Mouse (Mus musculus): ENCODE measurements around the gene Nkiras2.

The Nkiras2 gene

GRCm38 (mm10) chr11:100628056-100628455, 9.0 kb downstream of the Nkiras2 start:
- DNase-seq (ENCODE audit: low read depth, low spot score), result no peak

- DNase-seq (ENCODE audit: low read depth, low spot score), result no peak
Observed at GRCm38 (mm10) chr11:100628862-100629352, 9.9 kb downstream of the Nkiras2 start.

GRCm38 (mm10) chr11:100634530-100634929, 15.5 kb downstream of the Nkiras2 start:
- DNase-seq (ENCODE audit: low read depth, low spot score), result no peak

GRCm38 (mm10) chr11:100640159-100640906, 21.3 kb downstream of the Nkiras2 start:
- peak; percentile 42 for DNase-seq (ENCODE audit: low read depth, low spot score)

GRCm38 (mm10) chr11:100643612-100644575, 24.9 kb downstream of the Nkiras2 start:
- DNase-seq (ENCODE audit: low read depth, low spot score), result no peak

GRCm38 (mm10) chr11:100646265-100646664, 27.2 kb downstream of the Nkiras2 start:
- DNase-seq (ENCODE audit: low read depth, low spot score), result peak; percentile 47

- no peak for DNase-seq (ENCODE audit: low read depth, low spot score)
Observed at GRCm38 (mm10) chr11:100648405-100648804, 29.4 kb downstream of the Nkiras2 start.

- no peak for DNase-seq (ENCODE audit: low read depth, low spot score)
Observed at GRCm38 (mm10) chr11:100651205-100651604, 32.2 kb downstream of the Nkiras2 start.

GRCm38 (mm10) chr11:100651748-100652147, 32.7 kb downstream of the Nkiras2 start:
- DNase-seq (ENCODE audit: low read depth, low spot score), result no peak

GRCm38 (mm10) chr11:100655589-100655988, 36.5 kb downstream of the Nkiras2 start:
- DNase-seq (ENCODE audit: low read depth, low spot score), result peak; percentile 30

GRCm38 (mm10) chr11:100656458-100656857, 37.4 kb downstream of the Nkiras2 start:
- DNase-seq (ENCODE audit: low read depth, low spot score), result no peak

GRCm38 (mm10) chr11:100659806-100660205, 40.8 kb downstream of the Nkiras2 start:
- DNase-seq (ENCODE audit: low read depth, low spot score), result no peak

GRCm38 (mm10) chr11:100671049-100671448, 52.0 kb downstream of the Nkiras2 start:
- no peak for DNase-seq (ENCODE audit: low read depth, low spot score)

GRCm38 (mm10) chr11:100671956-100672355, 52.9 kb downstream of the Nkiras2 start:
- DNase-seq (ENCODE audit: low read depth, low spot score), result no peak

- no peak for DNase-seq (ENCODE audit: low read depth, low spot score)
Observed at GRCm38 (mm10) chr11:100673169-100673568, 54.1 kb downstream of the Nkiras2 start.
